Comparison of ENCODE assay signal across 8 mouse cellular contexts in the genomic region with DNA sequence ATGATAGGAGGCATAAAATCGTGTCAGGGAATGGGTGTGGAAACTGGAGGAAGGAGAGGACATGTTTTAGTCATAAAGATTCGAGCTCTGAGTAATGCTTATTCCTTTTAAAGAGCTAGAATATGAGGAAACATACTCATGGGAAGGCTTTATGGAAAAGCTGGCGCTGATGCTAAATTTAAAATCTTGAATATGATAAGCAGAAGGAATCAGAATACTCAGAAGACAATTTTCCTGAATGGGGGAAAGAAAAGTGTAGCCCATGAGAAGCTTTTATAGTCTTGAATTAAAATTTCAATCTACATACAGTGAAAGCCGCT.
DNase-seq lines count a peak whose midpoint lies in the region; ATAC-seq and TF ChIP-seq lines count a peak whose summit lies in the region.

No protein-coding gene starts in this region.

- H3K9me3 ChIP-seq in CH12.LX (replicated peaks; ENCODE audit: low read length): no peaks in the 10 kb centered on the region
- no peaks in the 10 kb centered on the region for H3K9me3 ChIP-seq in hindbrain, embryonic 11.5 days (ENCODE audit: control insufficient read depth, low read length)
- no peaks in the 10 kb centered on the region for H3K9me3 ChIP-seq in liver, postnatal 0 days (ENCODE audit: low read length)

- peak overlapping the region; percentile 80; the same call in 1 of the 2 replicates for H3K4me2 ChIP-seq in CH12.LX (ENCODE audit: insufficient read depth, low read depth, poor library complexity, severe bottlenecking)
- peak overlapping the region; percentile 66 for H3K4me2 ChIP-seq in hindbrain, embryonic 11.5 days (replicated peaks; ENCODE audit: low read depth, low read length)
- H3K4me2 ChIP-seq in liver, postnatal 0 days (ENCODE audit: low read depth, low read length): peak overlapping the region; percentile 82; the same call in 1 of the 2 replicates

- H3K9ac ChIP-seq in CH12.LX (ENCODE audit: insufficient read depth, low read depth): peak overlapping the region; percentile 84; the same call in 1 of the 2 replicates
- peak overlapping the region; percentile 67 for H3K9ac ChIP-seq in hindbrain, embryonic 11.5 days (ENCODE audit: low read depth, low read length)
- no peak overlapping the region for H3K9ac ChIP-seq in liver, postnatal 0 days (replicated peaks)

- no peaks in the 10 kb centered on the region for H3K36me3 ChIP-seq in CH12.LX (replicated peaks in 1 of 2; ENCODE audit: control insufficient read depth in 1 of 2, insufficient read depth in 1 of 2, low read length in 1 of 2)
- no peaks in the 10 kb centered on the region for H3K36me3 ChIP-seq in hindbrain, embryonic 11.5 days (ENCODE audit: control insufficient read depth, insufficient read depth, low read length)
- H3K36me3 ChIP-seq in liver, postnatal 0 days (replicated peaks; ENCODE audit: insufficient read depth, low read length): no peaks in the 10 kb centered on the region

- no peak for TF ChIP-seq RAD21 in CH12.LX (IDR thresholded peaks at IDR 0.05; ENCODE audit: low read depth, low read length)

- TF ChIP-seq CTCF in gastrocnemius, adult 2 months (IDR thresholded peaks at IDR 0.05): no peak
- TF ChIP-seq CTCF in CH12.LX (conservative IDR thresholded peaks at IDR 0.05 in 1 of 2, IDR thresholded peaks at IDR 0.05 in 1 of 2; ENCODE audit: low read depth in 2 of 2, low read length in 2 of 2): no peak
- no peak for TF ChIP-seq CTCF in liver, postnatal 0 days (IDR thresholded peaks at IDR 0.05; ENCODE audit: low read depth)

- peak overlapping the region; percentile 67 for H3K4me3 ChIP-seq in gastrocnemius, adult 2 months
- peak overlapping the region; percentile 47 to 88 (median 64) for H3K4me3 ChIP-seq in CH12.LX (replicated peaks in 1 of 3; ENCODE audit: low read depth in 2 of 3, low read length in 2 of 3, poor library complexity in 1 of 3)
- peak overlapping the region; percentile 35 for H3K4me3 ChIP-seq in hindbrain, embryonic 11.5 days (ENCODE audit: low read depth, low read length)
- H3K4me3 ChIP-seq in liver, postnatal 0 days (ENCODE audit: low read depth, low read length): no peak overlapping the region

- no peaks in the 10 kb centered on the region for H3K79me2 ChIP-seq in CH12.LX (replicated peaks; ENCODE audit: control insufficient read depth, extremely low read depth, insufficient read depth, poor library complexity, severe bottlenecking)

- no peak overlapping the region for H3K27ac ChIP-seq in gastrocnemius, adult 2 months
- peak overlapping the region; percentile 68 for H3K27ac ChIP-seq in CH12.LX (ENCODE audit: insufficient read depth, low read depth)
- peak overlapping the region; percentile 94 for H3K27ac ChIP-seq in hindbrain, embryonic 11.5 days (ENCODE audit: low read depth, low read length)
- no peak overlapping the region for H3K27ac ChIP-seq in liver, postnatal 0 days (ENCODE audit: low read depth)

- no peaks in the 10 kb centered on the region for H3K27me3 ChIP-seq in CH12.LX (replicated peaks)
- peaks cover 2% of the 10 kb centered on the region; the same call in 1 of the 2 replicates for H3K27me3 ChIP-seq in hindbrain, embryonic 11.5 days (ENCODE audit: control insufficient read depth, insufficient read depth, low read length)
- peaks cover 31% of the 10 kb centered on the region for H3K27me3 ChIP-seq in liver, postnatal 0 days (ENCODE audit: insufficient read depth, low read length)

- dilution Hi-C loops in CH12.LX (cut with MboI; ENCODE audit: extremely low pct_ligation_motif_present, extremely low pct_unique_long_range_greater_than_20kb, low sequenced_read_pairs): no loop called here

- TF ChIP-seq EP300 in CH12.LX (IDR thresholded peaks at IDR 0.05; ENCODE audit: low read length): no peak
- no peak for TF ChIP-seq EP300 in liver, postnatal 0 days (IDR thresholded peaks at IDR 0.05; ENCODE audit: low read depth)

- peaks cover 4 to 22% of the 10 kb centered on the region in 2 experiments for H3K4me1 ChIP-seq in CH12.LX (ENCODE audit: control insufficient read depth in 1 of 2, insufficient read depth in 2 of 2)
- H3K4me1 ChIP-seq in hindbrain, embryonic 11.5 days (replicated peaks; ENCODE audit: control insufficient read depth, insufficient read depth, low read length): no peaks in the 10 kb centered on the region
- peaks cover 12% of the 10 kb centered on the region; the same call in 1 of the 2 replicates for H3K4me1 ChIP-seq in liver, postnatal 0 days (ENCODE audit: insufficient read depth)

- DNase-seq in gastrocnemius, adult 2 months: no peak
- DNase-seq in gastrocnemius, postnatal 25 days: no peak
- DNase-seq in CH12.LX (ENCODE audit: extremely low read depth) (no peak), MN1 (ENCODE audit: low spot score) (no peak)
- DNase-seq in hindbrain, embryonic 11.5 days (ENCODE audit: low spot score): no peak
- no peak for DNase-seq in liver, postnatal 0 days
- no peak for DNase-seq in gastrocnemius, adult 18-20 months (ENCODE audit: low spot score)

- ATAC-seq in hindbrain, embryonic 11.5 days (ENCODE audit: low FRiP score): no peak
- no peak for ATAC-seq in liver, postnatal 0 days
- ATAC-seq in granulocyte monocyte progenitor cell, adult 5-6 weeks (replicated peaks; ENCODE audit: poor library complexity, severe bottlenecking): no peak

- no peak for TF ChIP-seq POLR2A in CH12.LX (IDR thresholded peaks at IDR 0.05; ENCODE audit: low read depth, low read length)

- in situ Hi-C loops in CH12.LX (cut with MboI; ENCODE audit: low pct_ligation_motif_present, low pct_unique_long_range_greater_than_20kb, low sequenced_read_pairs): loop anchor here (10.0 kb wide), 1 partner anchor 615 kb away; no protein-coding TSS in a partner anchor

- whole genome bisulfite sequencing in hindbrain, embryonic 11.5 days: 37% methylated on average over 4 of the region's 4 CpGs
- 33% methylated on average over 4 of the region's 4 CpGs for WGBS in liver, postnatal 0 days (ENCODE audit: insufficient replicate concordance)

- intact Hi-C loops in gastrocnemius, adult 2 months (cut with DNase I): loop anchor here (10.0 kb wide), 1 partner anchor 635 kb away; no protein-coding TSS in a partner anchor

TF ChIP-seq in CH12.LX, 34 proteins besides CTCF, POLR2A, EP300 and RAD21:
- TF ChIP-seq UBTF (IDR thresholded peaks at IDR 0.05; ENCODE audit: low read depth, low read length): no peak

Comparison
In these comparisons a context has a peak if more than half of its experiments do, and no peak if none do; other contexts are left out.
1. H3K27ac ChIP-seq: peak in CH12.LX (single experiment) and hindbrain, embryonic 11.5 days (single experiment); none in gastrocnemius, adult 2 months (single experiment) and liver, postnatal 0 days (single experiment).
2. Peak in every context shown above with its lines, with median percentiles within 50 percentile points of each other: H3K4me2 ChIP-seq.